Mouse (Mus musculus) C2C12 (cell line): ENCODE data around the gene Mapk8ip3. TPM values are rescaled to one million over a fixed set of nuclear protein-coding genes. Genes with fewer than 3 reads are reported as not detected.
"Not testable (repeated sequence)": the region's sequence is repeated elsewhere in the genome, so short reads cannot be mapped to it uniquely, and the experiment has no call there.

Source experiments
- H3K27me3 ChIP-seq: one replicate; pipeline ENCODE4 v1.6.1; 2011; ENCODE audit not compliant: control insufficient read depth, insufficient read depth, insufficient read length
- H3K36me3 ChIP-seq: one replicate; pipeline ENCODE4 v1.6.1; 2011; ENCODE audit not compliant: control insufficient read depth, insufficient read depth
- H3K4me3 ChIP-seq: one replicate; pipeline ENCODE4 v1.5.1; 2011; ENCODE audit warnings: mild to moderate bottlenecking, control low read depth; ENCODE audit not compliant: poor library complexity, insufficient read depth, severe bottlenecking
- H3K79me2 ChIP-seq: one replicate; pipeline ENCODE4 v1.6.1; 2011; ENCODE audit not compliant: control insufficient read depth, insufficient read depth
- H3K79me3 ChIP-seq: one replicate; pipeline ENCODE4 v1.6.1; 2011; ENCODE audit warnings: low read depth, control low read depth
- H3ac ChIP-seq: one replicate; pipeline ENCODE3; 2011; ENCODE audit warnings: low read depth; ENCODE audit not compliant: control insufficient read depth, insufficient read length
- CEBPB ChIP-seq: IDR thresholded peaks from one replicate; pipeline ENCODE4 v1.6.1; 2011; ENCODE audit warnings: low read depth, mild to moderate bottlenecking, control low read depth, moderate library complexity
- CTCF ChIP-seq: IDR thresholded peaks from one replicate; pipeline ENCODE4 v1.5.1; 2011; ENCODE audit not compliant: control insufficient read depth, insufficient read depth, insufficient read length
- FOSL1 ChIP-seq: IDR thresholded peaks from one replicate; pipeline ENCODE4 v1.8.0; 2011; ENCODE audit warnings: mild to moderate bottlenecking, low read length; ENCODE audit not compliant: poor library complexity, insufficient read depth, severe bottlenecking
- MAX ChIP-seq: IDR thresholded peaks from one replicate; pipeline ENCODE4 v1.6.1; 2011; ENCODE audit warnings: mild to moderate bottlenecking, control low read depth
- MYOD1 ChIP-seq: IDR thresholded peaks from one replicate; pipeline ENCODE4 v1.6.1; 2011; ENCODE audit warnings: low read depth; ENCODE audit not compliant: control insufficient read depth, insufficient read length
- MYOG ChIP-seq: IDR thresholded peaks from one replicate; pipeline ENCODE4 v1.6.1; 2011; ENCODE audit not compliant: control insufficient read depth, insufficient read length; ENCODE audit errors: extremely low read depth
- USF1 ChIP-seq: IDR thresholded peaks from one replicate; pipeline ENCODE4 v1.6.1; 2011; ENCODE audit warnings: low read depth, mild to moderate bottlenecking, control low read depth, moderate library complexity
- polyA plus RNA-seq: library from polyadenylated mRNA; unstranded; fragments of >200 nt; fragmentation: generic; extraction: Trizol; gene quantifications from one replicate; pipeline ENCODE4 v1.2.1, GENCODE M21; 2012; ENCODE audit warnings: missing spikeins

Gene Mapk8ip3
- polyA plus RNA-seq, 1 experiment = 17.7 TPM

DNA sequence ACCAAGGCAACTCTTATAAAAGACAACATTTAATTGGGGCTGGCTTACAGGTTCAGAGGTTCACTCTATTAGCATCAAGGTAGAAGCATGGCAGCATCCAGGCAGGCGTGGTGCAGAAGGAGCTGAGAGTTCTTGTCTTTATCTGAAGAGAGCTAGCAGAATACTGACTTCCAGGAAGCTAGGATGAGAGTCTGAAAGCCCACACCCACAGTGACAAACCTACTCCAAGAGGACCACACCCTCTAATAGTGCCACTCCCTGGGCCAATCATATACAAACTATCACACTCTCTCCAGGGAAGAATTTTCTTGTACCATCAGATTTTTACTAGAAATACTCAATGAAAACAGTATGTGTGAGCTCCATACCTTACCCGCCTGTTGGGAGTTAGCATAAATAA, 13.9 kb upstream of the Mapk8ip3 start:
- peaks cover 64% of the 10 kb centered on the region for H3K36me3 ChIP-seq
- no peak for TF ChIP-seq MAX
- TF ChIP-seq USF1 = no peak
- no peak for TF ChIP-seq CTCF
- no peak for TF ChIP-seq MYOG
- no peak for TF ChIP-seq CEBPB
- TF ChIP-seq FOSL1 = no peak
- TF ChIP-seq MYOD1 = no peak
- H3K79me2 ChIP-seq = peaks cover 39% of the 10 kb centered on the region
- H3ac ChIP-seq = no peak overlapping the region
- H3K79me3 ChIP-seq = peaks cover 10% of the 10 kb centered on the region
- H3K27me3 ChIP-seq = no peaks in the 10 kb centered on the region
- H3K4me3 ChIP-seq = no peak overlapping the region

DNA sequence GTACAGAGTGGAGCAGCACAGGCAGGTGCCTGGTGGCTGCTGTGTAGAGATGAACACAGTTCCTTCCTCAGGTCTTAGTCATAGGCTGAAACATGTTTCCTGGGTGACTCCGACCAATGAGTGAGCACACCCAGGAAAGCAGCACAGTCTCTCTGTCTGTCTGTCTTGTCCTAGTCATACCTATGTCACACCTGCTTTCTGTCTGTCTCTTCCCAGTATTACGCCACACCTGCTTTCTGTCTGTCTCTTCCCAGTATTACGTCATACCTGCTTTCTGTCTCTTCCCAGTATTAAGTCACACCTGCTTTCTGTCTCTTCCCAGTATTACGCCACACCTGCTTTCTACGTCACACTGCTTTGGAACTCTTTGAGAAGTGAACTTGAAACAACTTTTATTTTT, 11.4 kb upstream of the Mapk8ip3 start:
- H3K4me3 ChIP-seq = no peak overlapping the region
- H3K79me2 ChIP-seq = peaks cover 23% of the 10 kb centered on the region
- H3K79me3 ChIP-seq = peaks cover 6% of the 10 kb centered on the region
- H3K36me3 ChIP-seq = peaks cover 61% of the 10 kb centered on the region
- H3ac ChIP-seq = no peak overlapping the region
- no peak for TF ChIP-seq CEBPB
- no peak for TF ChIP-seq MYOD1
- no peak for TF ChIP-seq MYOG
- TF ChIP-seq USF1 = no peak
- no peak for TF ChIP-seq MAX
- no peak for TF ChIP-seq FOSL1
- no peak for TF ChIP-seq CTCF
- H3K27me3 ChIP-seq = no peaks in the 10 kb centered on the region

GRCm38 (mm10) chr17:24943589-24943988, 6.8 kb upstream of the Mapk8ip3 start:
- not testable (repeated sequence) for H3K4me3 ChIP-seq, H3K27me3 ChIP-seq, H3K79me2 ChIP-seq, H3ac ChIP-seq, H3K79me3 ChIP-seq
- peaks cover 51% of the 10 kb centered on the region for H3K36me3 ChIP-seq

DNA sequence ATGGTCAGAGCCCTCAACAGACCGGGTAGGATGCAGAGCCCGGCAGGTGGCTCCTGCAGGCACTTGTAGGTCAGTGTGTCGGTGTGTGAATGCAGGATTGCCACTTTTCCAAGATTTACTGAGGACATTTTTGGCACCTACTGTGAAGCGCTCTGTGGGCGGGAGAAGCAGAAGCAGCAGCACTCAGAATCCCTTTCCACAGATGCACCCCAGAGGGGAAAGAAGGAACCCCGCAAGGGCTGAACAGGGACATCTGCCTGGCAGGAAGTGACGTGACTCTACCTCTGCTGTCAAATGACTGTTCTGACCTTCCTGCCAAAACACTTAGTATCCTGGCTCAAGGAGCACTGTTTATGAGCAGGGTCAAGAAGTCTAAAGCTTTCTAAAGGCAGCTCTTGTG, 6.3 kb upstream of the Mapk8ip3 start:
- Histone ChIP-seq H3K79me2 (no peaks in the 10 kb centered on the region), H3K79me3 (no peaks in the 10 kb centered on the region), H3K27me3 (no peaks in the 10 kb centered on the region), H3K36me3 (peaks cover 48% of the 10 kb centered on the region), H3K4me3 (no peak overlapping the region), H3ac (no peak overlapping the region)
- TF ChIP-seq MAX (no peak), CTCF (no peak), FOSL1 (no peak), MYOD1 (no peak), USF1 (no peak), MYOG (no peak)

DNA sequence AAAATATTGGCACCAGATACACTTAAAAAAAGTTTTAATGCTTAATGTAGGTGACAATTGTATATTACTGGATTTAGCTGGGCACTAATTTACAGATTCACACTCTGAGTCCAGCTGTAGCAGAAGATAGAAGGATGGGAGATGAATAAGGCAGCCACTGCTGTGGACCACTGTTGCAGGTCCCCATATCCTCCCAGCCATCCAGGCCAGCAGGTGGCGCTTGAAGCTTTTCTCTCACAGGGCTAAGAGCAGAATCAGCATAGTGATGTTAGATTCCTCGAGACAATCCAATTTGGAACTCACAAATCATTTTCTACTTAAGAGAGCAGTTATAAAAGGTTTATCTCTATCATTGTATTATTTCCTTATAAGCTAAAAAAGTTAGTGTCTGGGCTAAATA, 5.7 kb upstream of the Mapk8ip3 start:
- peaks cover 47% of the 10 kb centered on the region for H3K36me3 ChIP-seq
- H3K27me3 ChIP-seq, H3K79me2 ChIP-seq, H3ac ChIP-seq, H3K4me3 ChIP-seq, H3K79me3 ChIP-seq: not testable (repeated sequence)

DNA sequence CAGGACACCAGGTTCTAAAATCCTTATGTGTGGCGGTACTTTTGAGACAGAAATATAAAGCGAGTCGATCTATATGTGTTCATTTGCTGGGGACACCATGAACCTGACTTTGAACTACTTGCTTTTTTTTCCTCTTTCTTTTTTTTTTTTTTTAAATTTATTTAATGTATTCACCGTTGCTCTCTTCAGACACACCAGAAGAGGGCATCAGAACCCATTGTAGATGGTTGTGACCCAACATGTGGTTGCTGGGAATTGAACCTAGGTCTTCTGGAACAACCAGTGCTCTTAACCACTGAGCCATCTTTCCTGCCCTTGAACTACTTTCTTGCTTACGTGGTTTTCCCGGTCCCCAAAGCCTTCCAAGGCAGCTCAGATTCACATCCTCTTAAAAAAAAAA, 489 bp upstream of the Mapk8ip3 start:
- TF ChIP-seq USF1 (no peak), FOSL1 (no peak), MYOG (no peak), MAX (no peak), CEBPB (no peak), CTCF (no peak), MYOD1 (no peak)
- Histone ChIP-seq H3ac (peak overlapping the region; percentile 55), H3K27me3 (no peaks in the 10 kb centered on the region), H3K36me3 (peaks cover 21% of the 10 kb centered on the region), H3K79me2 (peaks cover 45% of the 10 kb centered on the region), H3K4me3 (no peak overlapping the region), H3K79me3 (peaks cover 40% of the 10 kb centered on the region)
